Mouse (Mus musculus) embryonic fibroblast, embryonic 13.5 days (primary cell): ENCODE measurements around the gene Myl7. TPM values are rescaled to one million over a fixed set of nuclear protein-coding genes. Genes with fewer than 3 reads are reported as not detected.

Source experiments
- H3K27ac ChIP-seq: 2 replicates; pipeline ENCODE4 v1.5.1; 2012; ENCODE audit warnings: low read length, control low read depth, inconsistent platforms; ENCODE audit not compliant: insufficient read depth
- H3K4me1 ChIP-seq: 2 replicates; pipeline ENCODE4 v1.6.1; 2011; ENCODE audit warnings: low read length; ENCODE audit not compliant: control insufficient read depth, insufficient read depth
- H3K4me3 ChIP-seq: 2 replicates; pipeline ENCODE4 v1.5.1; 2011; ENCODE audit warnings: mild to moderate bottlenecking, control low read depth, low read length; ENCODE audit not compliant: insufficient read depth
- CTCF ChIP-seq: IDR thresholded peaks from 2 replicates; pipeline ENCODE4 v1.5.1; 2011; ENCODE audit warnings: mild to moderate bottlenecking, control low read depth, low read length, moderate library complexity, borderline replicate concordance; ENCODE audit not compliant: insufficient read depth
- POLR2A ChIP-seq: IDR thresholded peaks from 2 replicates; pipeline ENCODE4 v1.6.1; 2011; ENCODE audit warnings: low read depth, mild to moderate bottlenecking, control low read depth, low read length, moderate library complexity
- polyA plus RNA-seq: library from polyadenylated mRNA; stranded (reverse); fragments of >200 nt; gene quantifications from 2 replicates; pipeline ENCODE4 v1.2.4, GENCODE M21; 2011; ENCODE audit warnings: low read depth; ENCODE audit not compliant: missing spikeins, insufficient read length

Myl7 gene
- polyA plus RNA-seq, 1 experiment: not detected

DNA sequence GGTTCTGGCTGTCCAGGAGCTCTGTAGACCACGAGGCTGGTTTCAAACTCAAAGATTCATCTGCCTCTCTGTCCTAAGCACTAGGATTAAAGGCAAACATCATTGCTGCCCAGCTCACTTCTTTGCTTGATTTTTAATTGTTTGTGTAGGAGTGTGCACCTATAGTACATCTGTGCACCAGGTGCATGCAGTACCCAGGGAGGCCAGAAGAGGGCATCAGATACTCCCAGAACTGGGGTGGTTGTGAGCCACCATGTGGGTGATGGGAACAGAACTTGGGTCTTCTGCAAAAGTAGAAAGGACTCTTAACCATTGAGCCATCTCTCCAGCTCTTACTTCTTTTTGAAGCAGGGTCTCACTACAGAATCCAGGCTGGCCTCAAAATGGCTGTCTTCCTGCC is 39.9 kb downstream of the Myl7 start:
- Histone ChIP-seq H3K4me3 (no peak overlapping the region), H3K4me1 (peaks cover 28% of the 10 kb centered on the region), H3K27ac (no peak overlapping the region)
- TF ChIP-seq CTCF (no peak), POLR2A (no peak)

DNA sequence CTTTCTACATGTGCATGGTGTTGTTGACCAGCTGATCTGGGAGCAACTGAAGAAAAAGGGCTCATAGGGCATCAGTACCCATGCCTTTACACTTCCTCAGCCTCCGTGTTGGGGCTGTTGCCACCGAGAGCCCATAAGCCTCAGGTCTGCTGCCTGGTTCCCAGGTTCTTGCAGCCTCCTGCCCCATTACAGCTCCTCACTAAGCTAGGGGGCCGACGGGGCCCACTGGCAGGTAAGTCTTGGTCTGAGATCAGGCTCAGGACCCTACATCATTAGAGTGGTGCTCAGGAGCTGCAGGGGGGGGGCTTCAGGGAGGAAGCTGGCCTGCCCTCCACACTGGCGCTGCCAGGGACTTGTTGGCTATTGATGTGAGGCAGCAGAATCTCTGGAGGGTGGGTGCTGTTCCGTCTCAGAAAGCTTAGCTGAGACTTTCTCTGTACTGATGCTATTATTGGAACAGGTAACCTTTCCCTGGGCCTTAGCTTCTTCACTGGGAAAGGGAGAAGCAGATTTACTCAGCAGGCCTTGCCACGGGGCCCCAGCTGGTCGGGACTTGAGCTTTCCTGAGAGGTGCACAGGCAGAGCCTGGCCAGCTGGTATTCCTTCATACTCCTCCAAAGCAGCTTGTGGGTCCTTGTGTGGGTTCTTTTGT is 42.0 kb downstream of the Myl7 start:
- peak overlapping the region; percentile 91 for H3K27ac ChIP-seq
- no peak for TF ChIP-seq POLR2A
- TF ChIP-seq CTCF: no peak
- peaks cover 26% of the 10 kb centered on the region for H3K4me1 ChIP-seq
- no peak overlapping the region for H3K4me3 ChIP-seq

DNA sequence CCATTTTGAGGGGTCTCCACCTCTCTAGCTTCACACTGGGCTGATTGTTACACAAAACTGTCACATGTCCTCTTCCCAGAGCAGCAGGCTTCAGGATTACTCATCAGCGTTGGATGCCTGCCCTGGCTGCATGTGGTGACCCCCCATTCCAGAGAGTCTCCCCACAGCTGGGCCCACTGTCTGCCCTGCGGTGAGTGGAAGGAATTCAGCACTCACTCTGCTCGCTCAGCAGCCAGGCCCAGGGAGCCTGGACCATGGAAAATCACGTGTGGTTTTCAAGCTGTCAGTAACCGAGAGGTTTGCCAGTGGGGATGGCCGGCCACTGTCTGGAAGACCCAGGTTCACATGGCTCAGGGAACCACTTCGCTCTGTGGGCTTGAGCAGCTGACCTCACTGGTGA is 42.7 kb downstream of the Myl7 start:
- H3K4me1 ChIP-seq: peaks cover 27% of the 10 kb centered on the region; the same call in 1 of the 2 replicates
- TF ChIP-seq CTCF (no peak), POLR2A (no peak)
- no peak overlapping the region for H3K4me3 ChIP-seq
- H3K27ac ChIP-seq: peak overlapping the region; percentile 91

DNA sequence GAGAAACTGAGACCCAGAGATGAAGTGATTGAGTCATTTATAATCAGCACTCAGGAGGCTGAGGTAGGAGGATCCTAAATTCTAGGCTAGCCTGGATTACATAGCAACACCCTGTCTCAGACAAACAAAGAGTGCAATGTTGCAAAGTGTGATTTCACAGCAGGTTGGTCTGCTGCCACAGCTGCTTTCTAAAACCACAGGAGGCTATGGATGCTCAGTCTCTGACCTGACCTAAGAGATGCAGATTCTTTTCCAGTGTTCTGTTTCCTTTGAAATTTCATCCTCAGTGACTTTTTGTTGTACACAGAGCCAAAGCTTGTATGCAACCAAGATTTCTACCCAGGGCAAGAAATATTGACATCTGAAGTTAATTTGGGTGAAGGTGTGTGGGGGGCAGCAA is 43.1 kb downstream of the Myl7 start:
- Histone ChIP-seq H3K4me3 (no peak overlapping the region), H3K27ac (peak overlapping the region; percentile 91)

DNA sequence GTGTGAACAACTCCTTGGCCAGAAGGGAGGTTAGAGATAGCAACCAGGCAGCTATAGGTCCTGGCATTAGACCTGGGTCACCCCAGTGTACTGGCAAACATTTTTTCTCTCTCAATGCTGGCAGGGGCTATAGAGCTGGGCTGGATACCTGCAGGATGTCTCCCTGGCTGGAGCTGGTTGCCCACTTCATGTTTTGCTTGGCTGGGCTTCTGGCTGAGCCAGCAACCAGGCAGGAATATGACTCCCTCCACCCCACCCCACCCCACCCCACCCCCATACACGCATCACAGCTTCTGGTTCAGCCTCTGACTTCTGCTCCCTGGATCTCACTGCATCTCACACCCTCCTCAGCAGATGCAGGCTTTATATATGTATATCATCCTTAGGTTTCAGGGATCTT is 46.3 kb downstream of the Myl7 start:
- Histone ChIP-seq H3K27ac (peak overlapping the region; percentile 43; the same call in 1 of the 2 replicates), H3K4me3 (no peak overlapping the region), H3K4me1 (peaks cover 21% of the 10 kb centered on the region)
- TF ChIP-seq CTCF (no peak), POLR2A (no peak)

More for the DNA sequence above, 43.1 kb downstream of the Myl7 start:
- TF ChIP-seq POLR2A: no peak
- TF ChIP-seq CTCF: no peak
- H3K4me1 ChIP-seq: peaks cover 23% of the 10 kb centered on the region; the same call in 1 of the 2 replicates

DNA sequence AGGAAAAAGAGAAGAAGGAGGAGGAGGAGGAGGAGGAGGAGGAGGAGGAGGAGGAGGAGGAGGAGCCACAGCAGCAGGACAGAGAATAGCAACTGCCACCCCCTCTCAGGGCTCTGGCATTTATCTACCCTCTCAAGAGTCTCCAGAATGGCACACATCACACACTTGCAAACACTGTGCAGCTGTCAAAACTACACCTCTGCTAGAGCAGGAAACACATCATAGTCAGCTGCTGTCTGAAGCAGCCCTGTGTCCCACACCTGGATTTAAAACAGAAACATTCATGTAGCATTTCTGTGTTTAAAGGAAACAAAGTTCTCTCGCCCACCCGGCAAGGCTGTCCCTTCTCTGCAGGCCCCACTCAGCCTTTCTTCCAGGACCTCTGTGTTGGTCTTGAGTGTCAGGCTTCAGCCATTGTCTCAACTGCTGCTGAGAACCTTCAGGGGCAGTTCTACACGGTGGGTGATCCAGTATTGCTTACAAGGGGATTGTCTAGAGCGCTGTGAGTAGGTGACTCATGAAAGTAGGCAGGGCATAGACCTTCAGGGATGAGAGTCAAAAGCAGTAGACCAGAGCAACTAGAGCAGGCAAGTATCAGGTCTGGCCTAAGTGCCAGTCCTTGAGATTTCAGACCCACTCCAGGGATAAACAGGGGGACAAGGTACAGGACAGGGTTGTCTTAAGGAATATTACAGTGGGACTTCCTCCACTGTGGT is 47.4 kb downstream of the Myl7 start:
- Histone ChIP-seq H3K4me3 (no peak overlapping the region), H3K4me1 (peaks cover 18% of the 10 kb centered on the region), H3K27ac (peak overlapping the region; percentile 43)
- no peak for TF ChIP-seq POLR2A

DNA sequence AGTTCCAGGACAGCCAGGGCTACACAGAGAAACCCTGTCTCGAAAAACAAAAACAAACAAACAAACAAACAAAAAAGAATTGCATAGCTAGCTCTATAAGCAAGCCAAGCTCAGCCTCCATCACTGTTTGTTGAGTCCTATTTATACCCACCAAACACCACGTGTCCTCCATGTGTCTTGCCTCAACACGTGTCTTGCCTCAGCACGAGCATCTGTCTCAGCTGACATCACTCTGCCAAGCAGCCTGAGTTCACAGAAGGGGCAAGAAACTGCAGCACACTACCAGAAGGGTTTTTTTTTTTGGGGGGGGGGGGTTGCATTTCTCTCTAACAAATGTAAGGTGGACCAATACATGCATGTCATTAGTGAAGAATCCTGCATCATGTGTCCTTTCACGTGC is 48.1 kb downstream of the Myl7 start:
- peaks cover 17% of the 10 kb centered on the region for H3K4me1 ChIP-seq
- no peak overlapping the region for H3K4me3 ChIP-seq
- no peak for TF ChIP-seq POLR2A
- TF ChIP-seq CTCF: no peak
- H3K27ac ChIP-seq: no peak overlapping the region

DNA sequence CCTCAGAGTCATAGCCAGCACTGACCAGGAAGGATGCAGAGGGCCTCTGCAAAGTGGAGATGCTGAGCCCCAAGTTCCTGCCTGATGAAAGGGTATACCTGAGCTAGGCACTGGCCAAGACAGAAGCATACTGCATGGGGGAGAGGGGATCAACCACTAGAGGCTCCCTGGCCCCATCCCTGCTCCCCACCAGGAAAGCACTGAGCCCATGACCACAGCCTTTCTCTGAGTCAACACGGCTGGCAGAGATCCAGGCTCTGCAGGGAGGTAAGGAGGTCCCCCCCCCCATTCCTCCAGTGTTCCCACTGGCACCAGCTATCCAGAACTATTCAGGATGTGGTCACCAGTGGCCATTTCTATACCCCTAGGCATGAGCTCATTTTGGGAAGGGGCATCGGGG is 49.3 kb downstream of the Myl7 start:
- Histone ChIP-seq H3K4me1 (peaks cover 17% of the 10 kb centered on the region), H3K27ac (peak overlapping the region; percentile 55), H3K4me3 (no peak overlapping the region)
- TF ChIP-seq CTCF: no peak
- no peak for TF ChIP-seq POLR2A

DNA sequence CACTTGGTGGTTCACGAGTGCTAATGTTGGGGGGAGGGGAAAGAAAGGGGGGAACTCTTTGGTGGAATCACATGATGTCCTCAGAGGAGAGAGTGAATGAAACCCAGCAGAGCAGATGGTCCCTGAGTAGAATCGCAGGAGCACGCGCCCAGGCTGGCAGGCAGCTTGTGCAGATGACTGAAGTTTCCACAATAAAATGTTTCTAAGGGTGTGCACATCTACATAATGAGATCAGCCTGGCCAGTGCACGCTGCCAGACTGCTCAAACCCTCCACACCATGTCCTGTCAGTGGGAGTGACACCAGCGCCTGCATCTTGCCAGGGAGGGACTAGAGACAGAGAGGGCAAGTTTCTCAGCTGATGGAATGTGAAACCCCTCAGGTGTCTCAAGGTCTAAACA is 49.8 kb downstream of the Myl7 start:
- no peak overlapping the region for H3K4me3 ChIP-seq
- peak overlapping the region; percentile 55 for H3K27ac ChIP-seq
- TF ChIP-seq POLR2A (no peak), CTCF (no peak)
- H3K4me1 ChIP-seq: peaks cover 17% of the 10 kb centered on the region

DNA sequence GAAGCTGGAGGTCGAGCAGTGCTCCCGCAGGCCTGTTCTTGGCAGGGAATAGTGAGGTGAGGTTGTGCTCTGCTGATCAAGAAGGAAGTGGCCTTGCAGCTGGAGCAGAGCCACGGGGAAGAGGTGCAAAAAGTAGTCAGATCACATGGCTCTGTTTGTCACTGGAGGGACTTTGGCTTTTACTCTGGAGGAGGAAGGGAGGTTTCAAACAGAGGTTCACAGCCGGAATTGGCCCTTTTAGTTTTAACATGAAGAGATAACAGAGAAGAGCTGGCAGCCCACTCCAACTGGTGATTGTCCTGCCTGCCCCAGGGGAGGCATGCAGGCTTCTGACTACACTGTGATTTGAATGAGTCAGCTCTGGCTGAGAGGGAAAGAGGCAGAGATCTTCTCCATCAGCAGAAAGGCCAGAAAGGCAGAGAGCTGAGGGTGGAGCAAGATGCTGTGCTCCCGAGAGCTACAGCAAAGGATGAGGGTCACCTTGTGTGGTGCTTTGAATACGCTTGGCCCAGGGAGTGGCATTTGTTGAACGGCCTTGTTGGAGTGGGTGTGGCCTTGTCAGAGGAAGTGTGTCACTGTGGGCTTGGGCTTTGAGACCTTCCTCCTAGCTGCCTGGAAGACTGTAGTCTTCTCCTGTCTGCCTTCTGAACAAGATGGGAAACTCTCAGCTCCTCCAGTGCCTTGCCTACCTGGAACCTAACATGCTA is 51.8 kb downstream of the Myl7 start:
- peak overlapping the region; percentile 43 for H3K27ac ChIP-seq
- TF ChIP-seq CTCF (no peak), POLR2A (no peak)
- peaks cover 17% of the 10 kb centered on the region for H3K4me1 ChIP-seq
- H3K4me3 ChIP-seq: no peak overlapping the region

Other genes starting within 250 kb of the Myl7 start
- gene Mrps24, start 183.1 kb downstream of the Myl7 start, polyA plus RNA-seq: 40.2 and 41.9 TPM in 2 replicates
- 18.5 and 19.7 TPM in 2 replicates for gene Urgcp, start 136.4 kb downstream of the Myl7 start, polyA plus RNA-seq
- gene Dbnl, start 110.3 kb downstream of the Myl7 start, polyA plus RNA-seq: 46.0 and 48.4 TPM in 2 replicates
- gene Pgam2, start 95.0 kb downstream of the Myl7 start, polyA plus RNA-seq: 2.8 TPM in 1 of 2 replicates, not detected in the other
- 9.9 and 13.0 TPM in 2 replicates for gene Polm, start 60.8 kb downstream of the Myl7 start, polyA plus RNA-seq
- 372 and 444 TPM in 2 replicates for gene Aebp1, start 36.8 kb downstream of the Myl7 start, polyA plus RNA-seq
- 23.2 and 31.7 TPM in 2 replicates for gene Pold2, start 20.5 kb downstream of the Myl7 start, polyA plus RNA-seq
- gene Gck, start 51.3 kb upstream of the Myl7 start, polyA plus RNA-seq: 0.30 TPM in 1 of 2 replicates, not detected in the other
- gene Ykt6, start 56.9 kb upstream of the Myl7 start, polyA plus RNA-seq: 105 and 114 TPM in 2 replicates
- 0.78 and 0.97 TPM in 2 replicates for gene Camk2b, start 167.6 kb upstream of the Myl7 start, polyA plus RNA-seq